Mouse (Mus musculus) megakaryocyte progenitor cell, adult 5-6 weeks (primary cell): ENCODE results near the gene Gm10447. TPM values are rescaled to one million over a fixed set of nuclear protein-coding genes. Genes with fewer than 3 reads are reported as not detected.

ENCODE experiments used
- ATAC-seq: replicated peaks from 2 replicates; pipeline ENCODE4 v1.8.0; 2016; ENCODE audit warnings: mild to moderate bottlenecking, moderate TSS enrichment, inconsistent platforms; ENCODE audit not compliant: poor library complexity
- total RNA-seq, 2 experiments: library from RNA; stranded (forward) in 1 of 2; stranded (reverse) in 1 of 2; fragments of 157-497, 149-512 nt in 1 of 2; fragments of 200-1000 nt in 1 of 2; gene quantifications; 2 replicates each; pipeline versions ENCODE4 v1.2.3 to v1.2.4; 2015 to 2017

Gm10447 gene
- total RNA-seq, 2 experiments from 2014 or later = not detected

DNA sequence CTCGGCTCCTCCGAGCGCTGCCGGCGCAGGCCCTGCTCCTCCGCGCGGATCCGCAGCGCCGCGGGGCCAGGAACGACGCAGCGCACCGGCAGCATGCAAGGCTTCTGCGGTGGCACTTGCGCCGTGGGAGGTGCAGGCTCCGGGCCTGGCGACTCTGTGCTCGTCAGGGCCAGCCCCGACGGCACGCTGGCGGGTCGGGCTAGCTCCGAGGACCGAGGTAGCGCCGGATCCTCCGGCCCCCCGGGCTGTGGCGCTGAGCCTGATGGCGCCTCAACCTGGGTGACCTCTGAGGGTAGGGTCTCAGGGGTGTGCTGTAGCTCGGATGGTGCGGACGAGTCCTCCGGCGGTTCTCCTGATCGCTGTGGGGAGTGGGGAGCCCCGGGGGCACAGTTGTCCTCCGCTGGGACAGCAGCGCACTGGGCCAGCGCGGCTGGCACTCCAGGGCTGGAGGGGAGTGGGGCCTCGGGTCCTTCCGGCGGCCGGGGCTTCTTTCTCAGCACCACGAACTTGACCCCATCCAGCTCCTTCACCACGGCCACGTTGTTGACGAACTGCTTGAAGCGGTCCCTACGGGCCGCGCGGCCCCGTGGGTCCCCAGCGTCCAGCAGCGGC is 22.4 kb upstream of the Gm10447 start:
- ATAC-seq = no peak

DNA sequence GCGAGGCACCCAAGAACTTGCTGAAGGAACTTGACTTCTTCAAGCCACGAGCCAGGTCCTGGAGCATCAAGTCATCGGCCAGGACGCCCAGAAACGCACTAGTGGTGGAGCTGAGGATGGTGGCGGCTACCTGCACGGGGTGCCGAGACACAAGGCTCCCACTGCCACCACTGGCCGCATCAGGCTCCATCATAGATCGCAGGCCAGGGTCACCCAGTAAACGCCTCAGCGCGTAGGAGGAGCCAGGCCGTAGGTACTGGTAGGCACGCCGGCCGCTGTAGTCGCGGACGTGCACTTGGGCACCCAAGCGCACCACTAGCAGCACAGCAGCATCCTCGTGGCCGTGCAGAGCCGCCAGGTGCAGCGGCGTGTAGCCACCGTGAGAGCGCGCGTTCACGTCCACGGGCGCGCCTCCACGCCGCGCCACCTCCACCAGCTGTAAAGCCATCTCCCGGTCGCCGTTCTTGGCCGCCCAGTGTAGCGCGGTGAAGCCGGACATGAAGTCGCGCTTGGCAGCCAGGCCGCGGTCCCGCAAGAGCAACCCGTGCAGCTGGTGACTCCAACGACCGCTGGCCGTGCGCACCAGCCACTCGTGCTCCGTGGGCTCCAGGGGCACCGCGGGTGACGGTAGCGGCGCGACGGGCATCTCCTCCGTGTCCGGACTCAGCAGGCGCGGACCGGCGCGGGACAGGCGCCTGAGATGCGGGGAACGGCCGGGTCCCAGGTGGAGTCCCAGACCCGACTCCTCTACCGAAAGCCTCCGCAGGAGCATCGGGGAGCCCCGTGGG is 21.7 kb upstream of the Gm10447 start:
- no peak for ATAC-seq

DNA sequence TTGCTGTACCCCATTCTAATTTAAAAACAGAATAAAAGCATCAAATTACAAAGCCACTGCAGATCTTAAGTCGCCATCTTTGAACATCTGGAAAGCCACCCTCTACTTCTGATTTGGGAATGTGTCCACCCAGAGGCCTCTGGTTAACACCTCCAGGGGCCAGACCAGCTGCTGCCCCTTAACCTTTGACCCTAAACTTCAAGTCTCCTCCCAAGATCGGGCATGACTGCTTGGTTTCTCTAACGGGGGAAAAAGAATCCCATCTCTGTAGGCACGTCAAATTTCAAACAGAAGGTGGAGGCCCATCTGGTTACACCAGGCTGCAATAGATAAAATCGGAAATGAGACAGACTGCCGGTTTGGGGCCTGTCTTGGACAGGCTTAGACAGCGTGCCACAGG is 20.9 kb upstream of the Gm10447 start:
- ATAC-seq = no peak

DNA sequence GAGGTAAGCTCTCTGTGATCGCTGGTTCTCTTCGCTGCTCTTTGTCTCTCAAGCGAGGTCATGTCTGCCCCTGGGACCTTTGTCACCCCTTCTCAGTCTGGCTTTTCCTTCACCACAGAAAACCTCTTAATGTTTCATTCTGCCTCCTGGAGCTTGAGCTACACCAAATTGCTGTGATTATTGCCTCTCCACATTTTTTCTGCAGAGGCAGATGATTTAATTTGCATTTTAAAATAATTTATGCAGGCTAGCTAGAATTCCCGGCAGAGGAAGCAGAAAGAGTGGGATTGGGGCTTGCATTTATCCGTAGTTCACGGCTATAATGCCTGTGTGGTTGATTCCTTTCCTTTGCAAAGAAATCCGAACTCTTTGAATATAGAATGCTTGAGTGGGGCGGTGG is 18.7 kb upstream of the Gm10447 start:
- no peak for ATAC-seq

DNA sequence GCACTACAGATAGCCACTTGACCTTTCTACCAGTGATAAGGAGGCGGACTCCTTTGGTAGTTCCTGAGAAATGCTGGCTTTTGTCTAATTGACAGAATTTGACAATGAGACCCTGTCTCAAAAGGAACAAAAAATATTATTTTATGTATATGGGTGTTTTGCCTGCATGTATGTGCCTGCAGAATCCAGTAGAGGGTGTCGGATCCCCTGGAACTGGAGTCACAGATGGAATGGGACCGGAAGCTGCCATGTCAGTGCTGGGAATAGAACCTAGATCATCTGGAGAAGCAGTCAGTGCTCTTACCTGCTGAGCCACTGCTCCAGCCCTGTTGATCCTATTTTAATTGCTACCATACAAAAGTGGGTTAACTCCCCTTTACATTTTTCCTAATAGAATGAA is 15.8 kb upstream of the Gm10447 start:
- no peak for ATAC-seq

DNA sequence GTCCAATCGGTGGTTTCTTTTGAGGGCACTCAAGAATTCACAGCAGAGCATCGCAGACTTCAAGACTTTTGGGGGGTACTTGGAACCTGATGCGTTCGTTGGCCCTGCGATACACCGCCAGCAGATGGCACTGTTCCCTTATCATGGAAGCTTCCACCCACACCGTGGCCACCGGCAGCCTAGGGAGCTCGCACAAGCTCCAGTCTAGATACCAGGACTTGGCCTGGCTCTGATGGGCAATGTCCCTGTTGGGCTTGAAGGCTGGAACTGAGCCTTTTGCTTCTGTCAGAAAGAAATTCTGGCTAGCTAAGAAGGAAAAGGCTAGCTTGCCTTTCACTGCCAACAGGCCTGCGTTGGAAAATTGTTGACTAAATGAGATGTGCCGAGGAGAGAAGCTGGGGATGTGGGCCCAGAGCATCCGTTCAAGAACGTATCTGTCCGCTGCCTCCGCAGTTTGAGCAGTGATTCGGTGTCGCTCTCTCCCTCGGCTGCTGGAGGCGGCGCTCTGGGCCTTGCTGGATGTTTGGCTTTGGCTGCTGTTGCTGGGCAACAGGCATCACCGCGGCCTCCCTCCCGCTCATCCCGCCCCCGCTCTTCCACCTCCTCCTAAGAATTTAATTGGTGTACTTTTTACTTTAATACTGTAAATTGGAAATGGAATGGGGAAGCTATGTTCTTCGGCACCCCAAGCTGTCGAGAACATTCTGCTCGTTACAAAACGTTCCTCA is 13.2 kb upstream of the Gm10447 start, which contains the start of gene Gm9837:
Gm9837 (minus strand) TSS at position 512 of the 728 bp plus-strand sequence.
- peak; percentile 96 for ATAC-seq

DNA sequence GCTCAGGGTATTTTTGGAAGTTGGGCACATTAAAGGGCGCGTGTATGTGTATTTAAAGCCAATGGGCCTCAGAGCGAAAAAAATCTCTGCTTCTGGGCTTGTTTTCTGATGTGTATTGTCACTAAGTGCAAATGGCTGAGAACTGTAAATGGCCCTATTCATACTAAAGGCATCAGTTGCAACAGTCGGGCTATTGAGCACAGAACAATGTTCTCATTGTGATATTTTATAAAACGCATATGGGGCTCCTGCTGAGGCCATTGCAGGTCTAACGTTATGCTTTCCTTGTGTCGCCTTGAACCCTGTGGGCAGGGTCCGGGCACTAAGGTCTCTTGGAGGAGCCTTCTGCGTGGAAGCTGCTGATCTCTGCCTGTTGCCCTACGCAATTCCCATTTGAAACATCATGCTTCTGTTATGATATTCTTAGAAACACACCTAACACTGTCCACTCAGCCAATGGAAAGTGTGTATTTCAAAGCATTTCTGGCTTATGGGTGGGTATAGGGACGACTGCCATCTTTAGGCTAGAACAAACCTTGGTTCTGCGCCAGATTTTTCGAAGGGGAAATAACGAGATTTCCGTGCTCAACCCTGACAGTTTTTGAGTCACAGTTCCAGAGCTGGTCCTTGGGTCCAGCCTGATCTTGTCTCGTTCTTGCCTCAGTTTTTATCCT is 12.5 kb upstream of the Gm10447 start:
- no peak for ATAC-seq

DNA sequence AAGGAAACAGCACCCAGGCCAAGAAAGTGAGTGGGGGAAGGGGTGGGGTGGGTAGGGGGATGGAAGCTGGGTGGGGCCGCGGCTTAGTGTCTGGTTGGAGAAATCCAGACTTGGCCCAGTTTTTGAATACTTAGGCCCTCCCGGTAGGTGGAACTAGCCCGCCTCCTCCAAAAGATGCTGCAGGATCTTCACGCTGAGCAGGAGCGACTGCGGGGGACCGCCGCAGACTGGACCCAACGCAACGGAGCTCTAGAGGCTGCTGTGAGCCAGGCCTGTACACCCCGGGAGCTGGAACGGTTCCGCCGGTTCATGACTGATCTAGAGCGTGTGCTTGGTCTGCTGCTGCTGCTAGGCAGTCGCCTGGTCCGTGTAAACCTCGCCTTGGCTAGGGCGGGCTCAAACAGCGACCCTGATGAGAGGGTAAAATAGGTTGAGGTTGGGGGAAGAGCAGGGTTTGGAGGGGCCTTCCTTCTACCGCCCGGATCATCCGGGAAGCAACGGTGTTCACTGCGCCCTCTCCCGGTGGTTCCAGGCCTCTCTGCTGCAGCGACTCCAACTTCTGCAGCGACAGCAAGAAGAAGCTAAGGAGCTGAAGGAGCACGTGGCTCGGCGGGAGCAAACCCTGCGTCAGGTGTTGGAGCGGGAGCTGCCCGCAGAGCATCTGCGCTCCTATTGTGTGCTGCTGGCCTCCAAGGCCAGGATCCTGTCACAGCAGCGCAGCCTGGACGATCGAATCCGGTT is 9.5 kb upstream of the Gm10447 start:
- peak; percentile 57 for ATAC-seq

DNA sequence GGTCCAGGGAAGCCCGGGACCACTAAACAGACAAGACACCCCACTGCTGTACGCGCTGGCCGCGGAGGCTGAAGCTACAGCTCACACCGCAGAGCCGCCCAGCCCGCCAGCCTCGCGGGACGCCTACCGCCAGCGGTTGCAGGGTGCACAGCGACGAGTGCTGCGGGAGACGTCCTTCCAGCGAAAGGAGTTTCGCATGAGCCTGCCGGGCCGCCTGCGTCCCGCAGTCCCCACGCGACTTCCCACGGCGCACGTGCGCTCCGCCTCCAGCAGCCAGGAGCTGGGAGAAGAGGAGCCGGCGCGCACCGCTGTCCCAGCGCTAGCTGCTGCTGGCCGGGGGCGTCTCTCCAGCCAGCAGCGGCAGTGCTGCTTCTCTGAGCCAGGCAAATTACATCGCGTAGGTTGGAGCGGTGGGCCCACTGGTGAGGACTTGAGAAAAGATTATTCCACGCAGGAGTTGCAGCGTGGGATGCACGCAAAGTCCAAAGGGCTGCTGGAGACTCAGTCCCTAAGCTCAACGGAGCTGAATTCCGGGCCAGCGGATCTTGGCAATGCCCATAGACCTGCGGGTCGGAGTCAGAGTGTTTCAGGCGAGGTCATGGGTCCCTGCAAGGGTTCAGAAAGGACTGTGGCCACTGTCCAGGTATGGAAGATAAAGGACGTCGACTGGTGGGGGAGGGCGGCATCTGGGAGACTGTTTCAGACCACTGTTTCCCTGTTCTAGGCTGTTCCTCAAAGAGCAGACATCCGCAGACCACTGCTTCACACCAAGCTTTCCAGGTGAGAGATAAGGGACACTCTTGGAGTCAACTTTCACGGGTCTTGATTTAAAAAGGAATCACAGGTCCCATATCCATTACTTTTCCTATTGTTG is 6.9 kb upstream of the Gm10447 start:
- 0 out of 2 replicates have a peak, but pooled peaks have one; percentile 7 for ATAC-seq

DNA sequence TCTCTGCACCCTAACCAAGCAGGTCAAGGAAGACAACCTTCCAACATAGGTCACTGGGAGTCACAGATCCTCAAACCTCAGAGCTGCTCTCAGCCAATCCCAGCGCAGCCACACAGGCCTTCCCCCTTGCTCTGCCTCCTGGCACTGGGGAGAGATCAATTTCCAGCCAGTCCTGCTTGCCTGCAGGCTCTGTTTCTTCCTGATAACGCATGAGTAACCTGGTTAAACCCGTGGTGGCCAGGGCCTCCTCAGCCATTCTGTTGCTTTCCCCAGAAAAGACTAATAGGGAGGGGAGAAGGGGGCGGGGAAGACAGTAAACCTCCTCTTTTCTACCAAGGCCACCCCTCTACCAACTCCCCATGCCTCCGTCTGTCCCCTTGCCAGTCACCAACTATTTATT is 4.8 kb upstream of the Gm10447 start:
- peak; percentile 68 for ATAC-seq

DNA sequence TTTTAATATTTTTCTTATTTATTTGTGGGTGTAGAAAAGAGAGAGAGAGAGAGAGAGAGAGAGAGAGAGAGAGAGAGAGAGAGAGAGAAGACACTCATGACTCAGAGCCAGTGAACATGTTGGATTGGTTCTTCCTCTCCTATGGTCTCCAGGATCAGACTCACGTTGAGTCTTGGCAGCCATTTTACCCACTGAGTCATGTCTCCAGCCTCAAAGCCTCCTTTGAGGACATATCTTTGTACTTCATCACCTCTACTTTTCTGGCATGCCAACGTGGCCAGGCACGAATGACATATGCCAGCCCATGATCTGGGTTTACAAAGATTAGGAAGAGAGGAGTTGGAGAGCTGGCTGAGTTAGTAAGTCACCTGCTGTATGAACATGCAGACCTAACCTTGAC is 3.3 kb upstream of the Gm10447 start:
- no peak for ATAC-seq

DNA sequence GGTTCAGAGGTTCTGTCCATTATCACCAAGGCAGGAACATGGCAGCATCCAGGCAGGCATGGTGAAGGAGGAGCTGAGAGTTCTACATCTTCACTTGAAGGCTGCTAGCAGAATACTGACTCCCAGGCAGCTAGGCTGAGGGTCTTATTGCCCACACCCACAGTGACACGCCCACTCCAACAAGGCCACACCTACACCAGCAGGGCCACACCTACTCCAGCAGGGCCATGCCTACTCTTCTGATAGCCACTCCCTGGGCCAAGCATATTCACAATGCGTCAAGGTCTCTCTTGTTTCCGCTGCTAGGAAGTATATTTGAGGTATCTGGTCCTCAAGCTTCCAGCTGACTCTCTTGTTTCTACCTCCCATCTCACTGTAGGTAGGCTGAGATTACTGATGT is 2.1 kb upstream of the Gm10447 start:
- no peak for ATAC-seq

DNA sequence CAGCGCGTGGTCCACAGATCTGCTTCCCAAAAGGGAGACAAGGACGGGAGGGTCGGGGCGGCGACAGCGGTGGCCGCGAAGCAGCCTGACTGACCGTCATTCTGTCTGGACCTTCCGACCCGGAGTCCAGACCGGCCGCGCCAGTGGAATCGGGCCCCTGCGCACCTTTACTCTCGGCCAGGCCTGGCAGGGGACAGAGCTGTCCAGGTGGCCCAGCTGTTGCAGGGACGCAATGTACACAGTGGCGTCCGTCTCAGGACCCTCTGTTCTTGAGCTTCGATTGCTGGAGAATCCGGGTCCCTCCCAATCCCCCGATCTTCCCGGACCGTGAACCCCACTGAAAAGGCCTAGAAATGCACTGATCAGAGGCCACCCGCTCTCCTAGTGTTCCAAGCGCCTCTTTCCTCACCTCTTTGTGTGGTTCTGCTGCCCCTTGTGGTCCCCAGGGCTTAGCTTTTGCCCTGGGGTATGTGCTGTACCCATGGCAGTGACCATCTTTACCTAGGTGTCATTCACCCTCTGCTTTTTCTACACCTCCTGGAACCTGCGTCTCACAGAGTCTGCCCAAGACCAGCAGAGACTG is 553 bp upstream of the Gm10447 start:
- ATAC-seq = no peak

DNA sequence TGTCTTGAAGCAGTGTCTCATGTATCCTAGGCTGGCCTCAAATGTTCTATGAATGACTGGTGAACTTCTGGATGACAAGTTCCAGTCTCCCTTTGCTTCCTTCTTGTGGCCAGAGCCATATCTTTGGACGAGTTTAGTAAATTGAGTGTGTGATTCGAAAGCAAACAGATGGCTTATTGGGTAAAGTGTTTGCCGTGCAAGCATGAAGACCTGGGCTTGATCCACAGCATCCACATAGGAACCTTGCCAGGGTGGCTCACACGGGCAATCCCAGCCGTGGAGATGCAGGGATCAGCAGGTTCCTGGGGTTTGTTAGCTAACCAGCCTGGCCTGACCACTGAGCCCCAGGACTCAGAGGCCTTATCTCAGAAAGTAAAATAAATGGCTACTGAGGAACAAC is 3.9 kb downstream of the Gm10447 start:
- no peak for ATAC-seq

DNA sequence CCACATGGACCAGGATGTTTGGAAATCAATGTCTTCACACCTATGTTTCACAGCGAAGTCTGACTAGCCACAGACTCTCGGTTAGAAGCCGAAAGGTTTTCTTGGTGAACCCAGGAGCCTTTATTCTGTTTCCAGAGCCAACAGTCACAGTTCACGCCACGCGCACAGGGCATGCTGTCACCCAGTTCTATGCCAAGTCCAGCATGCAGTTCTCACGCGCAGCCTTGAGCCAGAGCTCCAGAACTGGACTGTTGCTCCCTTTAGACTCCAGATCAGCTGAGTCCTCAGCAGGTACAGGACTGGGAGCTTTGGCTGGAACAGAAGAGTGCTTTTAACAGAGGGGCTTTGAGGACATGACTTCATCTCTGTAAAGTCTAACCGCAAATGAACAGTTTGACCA is 4.5 kb downstream of the Gm10447 start:
- no peak for ATAC-seq

DNA sequence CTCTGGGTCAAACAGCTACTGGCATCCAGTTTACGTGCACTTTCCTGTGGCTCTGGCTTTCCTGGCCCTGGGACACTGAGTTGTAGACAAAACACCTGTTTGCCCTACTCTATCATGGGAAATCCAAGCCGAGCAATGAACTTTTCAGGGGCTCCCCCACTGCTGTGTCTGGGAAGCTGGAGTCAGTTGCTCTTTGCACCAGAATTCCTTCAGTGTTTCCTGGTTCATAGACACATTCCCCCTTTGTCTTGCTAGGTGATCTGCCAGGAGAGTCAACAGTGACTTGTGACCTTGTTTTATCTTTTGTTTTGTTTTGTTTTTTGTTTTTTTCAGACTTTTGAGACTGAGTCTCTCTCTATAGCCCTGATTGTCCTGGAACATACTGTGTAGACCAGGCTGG is 5.5 kb downstream of the Gm10447 start:
- no peak for ATAC-seq

DNA sequence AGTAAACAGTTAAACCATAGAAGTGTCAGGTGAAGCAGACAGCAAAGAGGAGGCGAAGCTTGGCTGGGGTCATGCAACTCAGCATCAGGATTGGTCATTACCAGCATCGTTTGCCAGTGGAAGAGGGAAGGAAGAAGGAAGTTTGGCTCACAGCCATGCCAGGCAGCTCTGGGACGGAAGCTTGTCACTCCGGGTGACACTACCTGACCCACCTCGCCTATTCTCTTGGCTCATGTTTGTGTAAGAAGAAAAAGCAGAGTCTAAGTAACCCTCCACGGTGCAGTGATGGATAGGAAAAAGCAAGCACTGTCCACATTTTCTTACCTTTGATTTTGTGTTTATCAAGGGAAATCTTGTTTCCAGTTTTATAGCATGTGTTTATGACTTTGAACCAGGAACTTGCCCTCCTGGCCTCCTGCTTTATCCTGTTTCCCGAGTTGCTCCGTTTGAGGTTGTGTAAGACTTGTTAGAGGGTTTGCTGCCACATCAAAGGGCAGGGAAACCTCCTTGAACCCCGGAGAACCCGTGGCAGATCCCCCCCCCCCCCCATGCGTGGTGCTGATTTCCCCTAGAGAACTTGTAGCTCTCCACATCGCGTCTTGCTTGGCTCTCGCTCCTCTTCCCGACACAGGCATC is 6.7 kb downstream of the Gm10447 start:
- ATAC-seq = peak; percentile 23; the same call in 1 of the 2 replicates

DNA sequence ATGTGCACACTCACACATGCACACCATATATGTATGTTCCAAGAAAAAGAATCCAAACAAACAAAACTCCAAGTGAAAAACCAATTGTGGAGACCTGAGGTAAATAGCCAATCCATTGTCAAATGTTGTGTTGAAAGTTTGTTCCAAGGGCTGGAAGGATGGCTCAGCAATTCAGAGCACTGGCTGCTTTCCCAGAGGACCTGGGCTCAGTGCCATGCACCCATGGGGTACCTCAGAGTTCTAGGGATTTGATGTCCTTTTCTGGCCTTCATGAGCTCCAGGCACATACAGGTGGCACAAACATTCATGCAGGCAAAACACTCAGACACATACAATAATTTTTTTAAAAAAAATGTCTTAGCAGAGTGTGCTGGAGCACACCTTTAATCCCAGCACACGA is 8.4 kb downstream of the Gm10447 start:
- ATAC-seq = no peak

DNA sequence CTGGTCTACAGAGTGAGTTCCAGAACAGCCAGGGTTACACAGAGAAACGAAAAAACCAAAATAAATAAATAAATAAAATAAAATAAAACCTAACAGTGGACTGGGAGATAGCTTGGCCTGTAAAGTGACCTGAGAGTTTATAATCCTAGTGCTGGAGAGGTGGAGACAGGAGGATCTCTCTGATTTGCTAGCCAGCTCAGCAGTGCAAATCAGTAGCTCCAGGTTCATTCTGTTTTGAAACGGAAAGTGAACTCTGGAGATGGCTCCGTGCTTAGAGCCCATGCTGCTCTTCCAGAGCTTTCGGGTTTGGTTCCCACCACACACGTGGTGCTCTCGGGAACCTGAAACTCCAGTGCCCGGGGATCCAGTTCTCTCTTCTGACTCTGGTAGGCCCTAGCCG is 8.9 kb downstream of the Gm10447 start:
- no peak for ATAC-seq
